Mouse (Mus musculus) heart, embryonic 11.5 days (tissue): ENCODE data around the gene Osbp2. TPM values are rescaled to one million over a fixed set of nuclear protein-coding genes. Genes with fewer than 3 reads are reported as not detected.

Experiments
- ATAC-seq: fragments of 200-750 bp; cut with Nextera tagmentation; replicated peaks from 2 replicates; pipeline ENCODE4 v1.8.0; 2017; ENCODE audit warnings: moderate library complexity; ENCODE audit not compliant: insufficient number of reproducible peaks, low FRiP score, low TSS enrichment
- H3K27ac ChIP-seq: fragments of 300-500 bp; sonication (generic); 2 replicates; pipeline ENCODE4 v1.5.1; 2014; ENCODE audit warnings: mild to moderate bottlenecking, low read depth, low read length
- H3K27me3 ChIP-seq: fragments of 300-500 bp; sonication (generic); 2 replicates; pipeline ENCODE4 v1.6.1; 2014; ENCODE audit warnings: mild to moderate bottlenecking, low read length, mixed read lengths; ENCODE audit not compliant: control insufficient read depth, insufficient read depth
- H3K36me3 ChIP-seq: fragments of 300-500 bp; sonication (generic); 2 replicates; pipeline ENCODE4 v1.6.1; 2014; ENCODE audit warnings: mild to moderate bottlenecking, low read length, moderate library complexity, mixed read lengths; ENCODE audit not compliant: control insufficient read depth, insufficient read depth
- H3K4me1 ChIP-seq: fragments of 300-500 bp; sonication (generic); 2 replicates; pipeline ENCODE4 v1.6.1; 2014; ENCODE audit warnings: low read length; ENCODE audit not compliant: control insufficient read depth, insufficient read depth
- H3K4me2 ChIP-seq: fragments of 300-500 bp; sonication (generic); 2 replicates; pipeline ENCODE4 v1.6.1; 2014; ENCODE audit warnings: mild to moderate bottlenecking, moderate library complexity
- H3K4me3 ChIP-seq: fragments of 300-500 bp; sonication (generic); 2 replicates; pipeline ENCODE4 v1.5.1; 2014; ENCODE audit warnings: low read depth, low read length
- H3K9ac ChIP-seq: fragments of 300-500 bp; sonication (generic); 2 replicates; pipeline ENCODE4 v1.6.1; 2014; ENCODE audit warnings: mild to moderate bottlenecking, low read depth, low read length, moderate library complexity
- H3K9me3 ChIP-seq: fragments of 300-500 bp; sonication (generic); replicated peaks from 2 replicates; pipeline ENCODE4 v1.6.1; 2016; ENCODE audit warnings: low read length; ENCODE audit not compliant: control insufficient read depth
- WGBS: fragments of 180-500 bp; shearing (Covaris S2); extraction: QIAGEN DNeasy Blood & Tissue Kit; methylation state at CpG from one replicate; pipeline ENCODE4 v1.1.7; 2014; ENCODE audit not compliant: insufficient replicate concordance; 5-methylcytosine and 5-hydroxymethylcytosine counted together
- polyA plus RNA-seq: library from polyadenylated mRNA; unstranded; fragments of >200 nt; fragmentation: Nextera tagmentation; extraction: Ambion mirVana; gene quantifications from 2 replicates; pipeline ENCODE4 v1.2.1, GENCODE M21; 2014

The Osbp2 gene
- polyA plus RNA-seq, 1 experiment from 2014 or later = 0.13 TPM

DNA sequence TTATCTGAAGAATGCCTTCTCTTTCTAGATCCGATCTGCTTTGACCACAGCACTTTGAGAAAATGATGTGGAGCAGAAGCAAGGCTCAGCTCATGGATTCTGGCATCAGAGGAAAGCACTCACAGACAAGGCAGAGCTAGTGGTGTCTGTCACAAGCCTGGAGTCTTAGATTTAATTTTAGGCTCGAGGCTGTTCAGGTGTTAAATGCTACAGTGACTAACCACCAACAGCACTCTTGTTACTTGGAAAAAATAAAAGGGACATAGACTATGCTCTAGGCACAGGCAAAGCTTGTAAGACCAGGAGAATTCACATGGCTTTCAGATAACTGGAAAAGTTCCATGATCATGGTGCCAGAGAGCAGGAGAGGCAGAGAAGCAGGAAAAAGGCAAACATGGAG is 40.3 kb downstream of the Osbp2 start:
- H3K27ac ChIP-seq = no peak overlapping the region
- H3K4me1 ChIP-seq = no peaks in the 10 kb centered on the region
- WGBS = 50% methylated on average over 2 of the region's 2 CpGs
- H3K27me3 ChIP-seq = no peaks in the 10 kb centered on the region
- H3K4me2 ChIP-seq = no peak overlapping the region
- H3K36me3 ChIP-seq = no peaks in the 10 kb centered on the region
- H3K4me3 ChIP-seq = no peak overlapping the region
- no peak overlapping the region for H3K9ac ChIP-seq
- ATAC-seq = no peak
- H3K9me3 ChIP-seq = no peaks in the 10 kb centered on the region; the same call in 1 of the 2 replicates

DNA sequence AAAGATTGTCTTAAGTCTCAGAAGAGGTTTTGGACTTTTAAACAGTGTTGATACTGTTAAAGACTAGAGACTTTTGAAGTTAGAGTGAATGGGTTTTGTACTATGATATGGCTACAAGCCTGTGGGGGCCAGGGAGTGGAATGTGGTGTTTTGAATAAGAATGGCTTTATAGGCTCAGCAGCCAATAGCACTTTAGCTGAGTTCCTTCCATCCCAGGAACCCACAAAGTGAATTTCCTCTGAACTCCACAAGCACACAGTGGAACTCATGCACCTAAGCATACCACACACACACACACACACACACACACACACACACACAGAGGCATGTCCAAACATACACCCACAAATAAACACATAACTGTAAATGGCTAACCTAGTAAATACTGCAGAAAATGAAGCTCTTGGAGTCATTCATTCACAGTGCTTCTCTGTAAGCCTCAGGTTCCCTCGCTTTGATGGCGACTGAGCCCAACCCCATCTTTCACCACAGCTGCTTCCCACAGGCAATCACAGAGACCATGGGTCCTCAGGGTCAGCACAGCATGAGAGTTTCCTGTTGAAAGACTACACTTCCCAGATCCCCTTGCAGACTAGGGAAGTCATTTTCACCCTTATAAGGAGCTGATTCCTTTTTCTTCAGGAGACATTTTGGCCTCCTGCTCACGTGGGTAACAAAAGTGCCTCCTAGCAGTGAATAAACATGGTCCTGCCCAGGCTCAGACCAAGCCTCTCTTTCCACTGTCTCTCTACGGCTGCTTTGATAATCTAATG is 45.5 kb downstream of the Osbp2 start:
- H3K9me3 ChIP-seq = no peaks in the 10 kb centered on the region
- H3K4me2 ChIP-seq = no peak overlapping the region
- H3K4me1 ChIP-seq = no peaks in the 10 kb centered on the region
- WGBS = 16% methylated on average over 4 of the region's 4 CpGs
- H3K27ac ChIP-seq = no peak overlapping the region
- no peaks in the 10 kb centered on the region for H3K27me3 ChIP-seq
- no peak overlapping the region for H3K4me3 ChIP-seq
- no peaks in the 10 kb centered on the region for H3K36me3 ChIP-seq
- no peak for ATAC-seq
- no peak overlapping the region for H3K9ac ChIP-seq

DNA sequence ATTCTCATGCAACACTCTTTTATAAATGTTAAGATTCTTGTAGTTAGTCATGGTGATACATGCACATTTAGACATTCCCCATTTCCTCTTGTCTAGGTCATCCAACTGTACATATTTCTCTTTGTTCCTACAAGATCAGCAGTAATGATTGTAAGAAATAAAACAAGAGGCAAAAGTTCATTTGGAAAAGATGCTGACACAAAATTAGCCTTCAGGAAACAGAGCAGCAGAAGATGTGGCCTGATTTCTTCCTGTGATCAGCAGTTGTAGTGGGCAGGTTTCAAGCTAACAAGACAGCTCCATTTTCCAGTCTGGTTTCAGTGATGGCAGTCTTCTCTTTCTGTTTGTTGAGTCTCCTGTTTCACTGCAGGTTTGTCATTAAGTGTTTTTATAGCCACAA is 47.8 kb downstream of the Osbp2 start:
- no peak overlapping the region for H3K9ac ChIP-seq
- no peaks in the 10 kb centered on the region for H3K36me3 ChIP-seq
- H3K4me2 ChIP-seq = no peak overlapping the region
- H3K9me3 ChIP-seq = no peaks in the 10 kb centered on the region
- H3K27ac ChIP-seq = no peak overlapping the region
- ATAC-seq = no peak
- H3K4me3 ChIP-seq = no peak overlapping the region
- H3K27me3 ChIP-seq = no peaks in the 10 kb centered on the region
- H3K4me1 ChIP-seq = no peaks in the 10 kb centered on the region

DNA sequence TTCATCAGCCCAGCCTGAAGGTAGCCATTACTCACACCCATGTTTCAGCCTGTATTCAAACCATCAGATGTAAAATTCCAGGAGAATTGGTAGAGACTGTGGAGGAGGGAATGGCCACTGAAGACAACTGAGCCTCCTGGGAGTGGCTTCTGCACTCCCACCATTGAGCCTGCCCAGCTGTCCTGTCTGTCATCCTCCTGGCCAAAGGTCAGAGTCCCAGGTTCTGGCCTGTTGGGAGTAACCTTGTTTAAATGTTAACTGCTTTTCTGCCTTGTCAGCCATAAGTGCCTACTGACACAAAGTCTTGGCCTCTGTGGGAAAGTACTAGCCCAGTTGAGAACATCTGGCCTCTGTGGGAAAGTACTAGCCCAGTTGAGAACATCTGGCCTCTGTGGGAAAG is 50.4 kb downstream of the Osbp2 start:
- Histone ChIP-seq H3K4me3 (no peak overlapping the region), H3K9ac (no peak overlapping the region), H3K4me1 (no peaks in the 10 kb centered on the region), H3K9me3 (no peaks in the 10 kb centered on the region), H3K4me2 (no peak overlapping the region), H3K27me3 (no peaks in the 10 kb centered on the region), H3K27ac (no peak overlapping the region), H3K36me3 (no peaks in the 10 kb centered on the region)
- ATAC-seq = no peak

DNA sequence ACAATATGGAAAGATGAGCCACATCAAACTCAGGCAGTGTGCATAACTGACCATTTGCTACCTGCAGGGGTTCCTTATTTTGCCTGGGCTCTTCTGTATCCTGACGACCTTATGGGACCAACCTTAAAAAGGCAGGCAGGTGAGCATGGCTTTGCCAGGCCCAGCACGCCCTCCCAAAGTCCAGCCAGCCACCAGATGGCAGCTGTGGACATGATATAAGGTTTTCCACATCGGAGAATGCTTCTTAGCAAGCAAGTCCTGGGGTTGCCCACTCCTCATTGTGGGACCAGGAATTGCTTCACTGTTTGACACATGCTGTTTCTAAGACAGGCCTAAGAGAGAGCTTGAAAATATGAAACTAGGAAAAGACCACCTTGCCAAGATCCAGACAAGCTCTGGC is 55.5 kb downstream of the Osbp2 start:
- ATAC-seq = no peak
- Histone ChIP-seq H3K27ac (no peak overlapping the region), H3K4me2 (no peak overlapping the region), H3K36me3 (no peaks in the 10 kb centered on the region), H3K4me1 (no peaks in the 10 kb centered on the region), H3K4me3 (no peak overlapping the region), H3K9ac (no peak overlapping the region), H3K9me3 (no peaks in the 10 kb centered on the region), H3K27me3 (no peaks in the 10 kb centered on the region)
- WGBS = 21% methylated on average over 3 of the region's 3 CpGs

DNA sequence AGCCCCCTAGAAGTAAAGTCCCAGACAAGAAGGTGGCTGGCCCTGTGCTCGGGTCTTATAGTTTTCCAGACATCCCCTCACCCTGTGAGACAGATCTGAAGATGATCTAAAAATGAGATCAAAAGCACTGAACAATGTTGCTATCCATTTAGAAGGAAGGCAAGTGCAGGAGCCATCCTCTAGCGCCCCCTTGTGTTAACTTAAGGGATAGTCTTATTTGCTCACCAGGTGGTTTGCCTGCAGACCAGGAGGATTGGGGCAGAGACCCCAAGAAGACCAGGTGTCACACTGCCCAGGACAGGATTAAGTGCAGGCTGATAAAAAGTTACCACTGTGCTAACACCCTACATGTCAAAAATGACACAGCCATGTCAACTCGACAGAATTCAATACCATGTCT is 58.3 kb downstream of the Osbp2 start:
- Histone ChIP-seq H3K27me3 (no peaks in the 10 kb centered on the region), H3K4me1 (no peaks in the 10 kb centered on the region), H3K9me3 (no peaks in the 10 kb centered on the region), H3K27ac (no peak overlapping the region), H3K9ac (no peak overlapping the region), H3K4me2 (no peak overlapping the region), H3K4me3 (no peak overlapping the region), H3K36me3 (no peaks in the 10 kb centered on the region)
- no peak for ATAC-seq
- WGBS = 20% methylated on average over 3 of the region's 3 CpGs

DNA sequence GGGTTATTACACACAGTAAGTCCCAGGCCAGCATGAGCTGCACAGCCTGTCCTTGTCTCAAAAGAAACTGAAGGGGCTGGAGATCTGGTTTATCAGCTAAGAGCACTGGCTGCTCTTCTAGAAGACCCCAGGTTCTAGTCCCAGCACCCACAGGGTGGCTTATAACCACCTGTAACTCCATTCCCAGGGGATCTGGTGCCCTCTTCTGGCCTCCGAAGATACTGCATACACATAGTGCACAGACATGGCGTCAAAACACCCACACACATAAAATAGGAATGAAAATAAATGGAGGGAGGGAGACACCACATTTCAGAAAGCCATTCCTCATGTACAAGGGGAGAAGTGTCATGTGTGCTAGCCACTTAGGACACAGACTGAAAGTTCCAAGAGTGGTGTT is 59.1 kb downstream of the Osbp2 start:
- Histone ChIP-seq H3K9ac (no peak overlapping the region), H3K9me3 (no peaks in the 10 kb centered on the region), H3K27me3 (no peaks in the 10 kb centered on the region), H3K4me2 (no peak overlapping the region), H3K27ac (no peak overlapping the region), H3K4me3 (no peak overlapping the region), H3K36me3 (no peaks in the 10 kb centered on the region), H3K4me1 (no peaks in the 10 kb centered on the region)
- ATAC-seq = no peak
- WGBS = 80% methylated on average over 2 of the region's 2 CpGs

DNA sequence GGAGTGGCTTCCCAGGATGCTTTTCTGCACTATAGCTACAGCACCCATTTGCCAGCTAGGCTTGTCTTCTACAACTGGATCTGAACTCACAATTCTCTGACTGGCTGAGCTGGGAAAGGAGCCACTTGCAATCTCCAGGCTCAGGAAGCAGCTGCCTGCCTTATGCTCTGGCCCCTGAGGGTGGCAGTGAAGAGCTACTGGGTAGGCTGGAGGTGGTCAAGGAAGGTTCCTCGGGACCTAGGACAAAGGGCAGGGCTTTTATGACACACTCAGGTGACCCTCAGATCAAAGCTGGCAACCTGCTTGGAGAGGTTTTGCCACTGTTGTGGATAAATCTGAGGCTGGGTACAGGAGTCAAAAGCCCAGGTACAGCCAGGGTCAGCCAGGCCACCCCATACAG is 61.6 kb downstream of the Osbp2 start:
- Histone ChIP-seq H3K9me3 (no peaks in the 10 kb centered on the region), H3K36me3 (no peaks in the 10 kb centered on the region), H3K4me3 (no peak overlapping the region), H3K4me2 (no peak overlapping the region), H3K4me1 (no peaks in the 10 kb centered on the region), H3K27me3 (no peaks in the 10 kb centered on the region), H3K27ac (no peak overlapping the region), H3K9ac (no peak overlapping the region)
- WGBS = 20% methylated on average over 1 of the region's 1 CpGs
- no peak for ATAC-seq

DNA sequence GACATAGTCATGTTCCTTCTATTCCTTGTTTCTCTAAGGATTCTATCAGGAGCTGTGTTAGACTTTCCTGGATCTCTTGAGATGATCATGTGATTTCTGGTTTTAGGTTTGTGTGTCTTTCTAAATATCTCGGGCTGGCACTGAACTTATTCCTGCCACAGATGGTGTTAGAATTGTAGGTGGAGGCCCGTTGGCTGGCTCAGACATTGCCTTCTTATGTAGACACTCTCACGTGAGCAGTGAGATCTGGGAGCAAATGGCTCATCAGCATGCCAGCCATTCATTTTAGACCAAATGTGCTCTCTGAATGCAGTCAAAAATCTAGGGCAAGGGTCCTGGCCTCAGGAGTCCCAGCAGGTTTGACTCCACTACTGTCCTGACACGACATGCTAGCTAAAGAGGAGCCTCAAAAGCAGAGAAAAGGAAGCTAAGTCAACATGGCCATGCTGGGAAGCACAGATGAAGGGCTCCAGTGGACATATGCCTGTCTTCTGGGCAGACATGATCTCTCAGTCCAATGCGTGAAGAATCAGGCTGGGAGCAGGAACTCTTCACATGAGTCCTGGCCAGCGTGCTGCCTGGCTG is 66.0 kb downstream of the Osbp2 start:
- H3K36me3 ChIP-seq = no peaks in the 10 kb centered on the region
- no peaks in the 10 kb centered on the region for H3K4me1 ChIP-seq
- no peaks in the 10 kb centered on the region for H3K27me3 ChIP-seq
- H3K9me3 ChIP-seq = no peaks in the 10 kb centered on the region
- no peak overlapping the region for H3K4me3 ChIP-seq
- no peak overlapping the region for H3K9ac ChIP-seq
- WGBS = 85% methylated on average over 6 of the region's 6 CpGs
- ATAC-seq = no peak
- no peak overlapping the region for H3K27ac ChIP-seq
- no peak overlapping the region for H3K4me2 ChIP-seq
